Mouse (Mus musculus): ENCODE measurements at regions not wholly inside any gene's neighbourhood (a gene's known extent, or its start where the extent isn't known, plus 50 kb on each side); places are given as distances from the start of the nearest gene placed in this dataset.

DNA sequence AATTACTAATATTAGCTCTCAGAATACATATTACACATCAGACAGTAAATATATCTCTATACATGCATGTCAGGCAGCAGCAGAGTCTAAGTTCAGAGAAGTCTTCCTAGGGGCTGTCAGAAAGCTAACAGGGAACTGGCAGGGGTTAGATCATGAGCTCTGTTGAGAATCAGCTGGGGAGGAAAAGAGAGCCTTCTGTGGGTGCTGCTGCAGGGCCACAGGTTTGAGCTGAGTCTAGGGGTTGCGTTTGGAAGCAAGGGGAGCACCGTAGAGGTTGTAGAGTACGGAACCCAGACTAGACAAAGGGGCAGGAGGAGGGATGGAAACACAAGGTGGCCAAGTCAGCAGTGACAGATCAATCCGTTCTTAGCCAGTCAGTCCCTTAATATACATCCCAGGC lies 106.2 kb upstream of the Egln3 start:
- Histone ChIP-seq H3K9me3 (replicated peaks) (peaks cover 52% of the 10 kb centered on the region), H3K36me3 (replicated peaks) (no peaks in the 10 kb centered on the region), H3K4me3 (ENCODE audit: low read depth, low read length) (no peak overlapping the region), H3K27me3 (ENCODE audit: insufficient read depth, low read length) (no peaks in the 10 kb centered on the region), H3K4me1 (ENCODE audit: insufficient read depth, low read depth, low read length) (no peaks in the 10 kb centered on the region)
- no peak for DNase-seq (ENCODE audit: low spot score)
- ATAC-seq (ENCODE audit: extremely low read depth, insufficient number of reproducible peaks, low FRiP score, poor library complexity, severe bottlenecking) = no peak
- TF ChIP-seq TAL1 (conservative IDR thresholded peaks at IDR 0.05; ENCODE audit: low read depth, low read length) (no peak), GATA2 (IDR thresholded peaks at IDR 0.05; ENCODE audit: borderline replicate concordance, low read depth, low read length) (no peak), GATA1 (IDR thresholded peaks at IDR 0.05; ENCODE audit: borderline replicate concordance, low read length) (no peak), POLR2AphosphoS5 (IDR thresholded peaks at IDR 0.05; ENCODE audit: insufficient replicate concordance, low read depth, low read length) (no peak), CTCF (IDR thresholded peaks at IDR 0.05; ENCODE audit: low read depth, low read length) (no peak)

DNA sequence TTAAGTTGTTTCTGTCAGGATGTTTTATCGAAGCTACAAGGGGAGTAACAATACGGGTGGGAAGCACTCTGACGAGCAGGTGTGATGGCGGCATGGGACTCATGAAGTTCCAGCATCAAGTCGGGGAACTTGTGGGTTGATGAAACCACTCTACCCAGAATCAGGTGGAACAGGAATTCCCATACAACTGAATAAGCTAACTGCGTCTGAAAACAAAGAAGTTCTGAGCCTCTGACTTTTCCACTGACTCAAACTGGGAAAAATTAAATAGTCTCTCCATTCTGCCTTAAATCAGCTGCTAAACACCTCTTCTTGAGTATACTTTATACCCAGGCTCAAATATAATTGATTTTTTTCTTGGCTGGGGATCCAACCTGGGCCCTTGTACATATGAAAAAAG lies 105.6 kb upstream of the Egln3 start:
- DNase-seq (ENCODE audit: low spot score) (no peak), ATAC-seq (ENCODE audit: extremely low read depth, insufficient number of reproducible peaks, low FRiP score, poor library complexity, severe bottlenecking) (no peak)
- TF ChIP-seq TAL1 (conservative IDR thresholded peaks at IDR 0.05; ENCODE audit: low read depth, low read length) (no peak), GATA1 (IDR thresholded peaks at IDR 0.05; ENCODE audit: borderline replicate concordance, low read length) (no peak), GATA2 (IDR thresholded peaks at IDR 0.05; ENCODE audit: borderline replicate concordance, low read depth, low read length) (no peak), POLR2AphosphoS5 (IDR thresholded peaks at IDR 0.05; ENCODE audit: insufficient replicate concordance, low read depth, low read length) (no peak), CTCF (IDR thresholded peaks at IDR 0.05; ENCODE audit: low read depth, low read length) (no peak)
- H3K4me1 ChIP-seq (ENCODE audit: insufficient read depth, low read depth, low read length) = no peaks in the 10 kb centered on the region
- H3K9me3 ChIP-seq (replicated peaks) = peaks cover 51% of the 10 kb centered on the region
- H3K4me3 ChIP-seq (ENCODE audit: low read depth, low read length) = no peak overlapping the region
- H3K27me3 ChIP-seq (ENCODE audit: insufficient read depth, low read length) = no peaks in the 10 kb centered on the region
- H3K36me3 ChIP-seq (replicated peaks) = no peaks in the 10 kb centered on the region

GRCm38 (mm10) chr12:54305135-54305630 lies 101.5 kb upstream of the Egln3 start:
- no peak for TF ChIP-seq TAL1 (conservative IDR thresholded peaks at IDR 0.05; ENCODE audit: low read depth, low read length)
- no peak for TF ChIP-seq POLR2AphosphoS5 (IDR thresholded peaks at IDR 0.05; ENCODE audit: insufficient replicate concordance, low read depth, low read length)
- TF ChIP-seq GATA2 (IDR thresholded peaks at IDR 0.05; ENCODE audit: borderline replicate concordance, low read depth, low read length) = no peak
- no peak for TF ChIP-seq CTCF (IDR thresholded peaks at IDR 0.05; ENCODE audit: low read depth, low read length)
- no peak for TF ChIP-seq GATA1 (IDR thresholded peaks at IDR 0.05; ENCODE audit: borderline replicate concordance, low read length)
- ATAC-seq (ENCODE audit: extremely low read depth, insufficient number of reproducible peaks, low FRiP score, poor library complexity, severe bottlenecking) (no peak), DNase-seq (ENCODE audit: low spot score) (no peak)
- no peaks in the 10 kb centered on the region for H3K4me1 ChIP-seq (ENCODE audit: insufficient read depth, low read depth, low read length)
- H3K27me3 ChIP-seq (ENCODE audit: insufficient read depth, low read length) = no peaks in the 10 kb centered on the region
- no peak overlapping the region for H3K4me3 ChIP-seq (ENCODE audit: low read depth, low read length)
- no peaks in the 10 kb centered on the region for H3K36me3 ChIP-seq (replicated peaks)
- peaks cover 53% of the 10 kb centered on the region for H3K9me3 ChIP-seq (replicated peaks)

- DNase-seq (ENCODE audit: low spot score) = no peak
- Histone ChIP-seq H3K27me3 (ENCODE audit: insufficient read depth, low read length) (no peaks in the 10 kb centered on the region), H3K36me3 (replicated peaks) (no peaks in the 10 kb centered on the region), H3K9me3 (replicated peaks) (peaks cover 52% of the 10 kb centered on the region), H3K4me3 (ENCODE audit: low read depth, low read length) (no peak overlapping the region), H3K4me1 (ENCODE audit: insufficient read depth, low read depth, low read length) (no peaks in the 10 kb centered on the region)
- no peak for TF ChIP-seq GATA1 (IDR thresholded peaks at IDR 0.05; ENCODE audit: borderline replicate concordance, low read length)
- ATAC-seq (ENCODE audit: extremely low read depth, insufficient number of reproducible peaks, low FRiP score, poor library complexity, severe bottlenecking) = no peak
Measured at GRCm38 (mm10) chr12:54303746-54304145, 100.1 kb upstream of the Egln3 start.

GRCm38 (mm10) chr12:54299506-54299905 lies 95.8 kb upstream of the Egln3 start:
- TF ChIP-seq GATA2 (IDR thresholded peaks at IDR 0.05; ENCODE audit: borderline replicate concordance, low read depth, low read length) (no peak), CTCF (IDR thresholded peaks at IDR 0.05; ENCODE audit: low read depth, low read length) (no peak), TAL1 (conservative IDR thresholded peaks at IDR 0.05; ENCODE audit: low read depth, low read length) (no peak), GATA1 (IDR thresholded peaks at IDR 0.05; ENCODE audit: borderline replicate concordance, low read length) (no peak), POLR2AphosphoS5 (IDR thresholded peaks at IDR 0.05; ENCODE audit: insufficient replicate concordance, low read depth, low read length) (no peak)
- DNase-seq (ENCODE audit: low spot score) (no peak), ATAC-seq (ENCODE audit: extremely low read depth, insufficient number of reproducible peaks, low FRiP score, poor library complexity, severe bottlenecking) (no peak)
- no peak overlapping the region for H3K4me3 ChIP-seq (ENCODE audit: low read depth, low read length)
- H3K4me1 ChIP-seq (ENCODE audit: insufficient read depth, low read depth, low read length) = no peaks in the 10 kb centered on the region
- H3K27me3 ChIP-seq (ENCODE audit: insufficient read depth, low read length) = no peaks in the 10 kb centered on the region
- no peaks in the 10 kb centered on the region for H3K36me3 ChIP-seq (replicated peaks)
- peaks cover 35% of the 10 kb centered on the region for H3K9me3 ChIP-seq (replicated peaks)

DNA sequence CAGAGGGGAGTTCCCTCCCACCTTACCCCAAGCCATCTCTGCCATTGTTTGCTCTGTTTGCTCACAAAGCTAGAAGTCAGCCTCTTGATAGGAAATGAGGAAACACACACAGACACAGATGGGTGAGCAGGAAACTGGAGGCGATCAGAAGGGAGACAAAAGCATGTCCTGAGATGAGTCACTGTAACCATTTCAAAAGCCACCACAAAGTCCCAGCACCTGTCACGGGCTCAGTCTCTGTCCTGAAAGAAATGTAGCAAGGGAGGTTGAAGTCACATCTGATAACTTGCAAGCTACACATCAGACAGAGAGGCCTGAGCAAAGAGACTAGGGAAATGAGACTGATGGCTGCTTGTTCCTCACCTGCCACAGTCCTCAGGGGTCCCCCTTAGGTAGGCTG lies 89.6 kb upstream of the Egln3 start:
- H3K36me3 ChIP-seq (replicated peaks) = no peaks in the 10 kb centered on the region
- no peak for TF ChIP-seq POLR2AphosphoS5 (IDR thresholded peaks at IDR 0.05; ENCODE audit: insufficient replicate concordance, low read depth, low read length)
- no peak for TF ChIP-seq CTCF (IDR thresholded peaks at IDR 0.05; ENCODE audit: low read depth, low read length)
- no peak for TF ChIP-seq GATA2 (IDR thresholded peaks at IDR 0.05; ENCODE audit: borderline replicate concordance, low read depth, low read length)
- TF ChIP-seq TAL1 (conservative IDR thresholded peaks at IDR 0.05; ENCODE audit: low read depth, low read length) = no peak
- no peak for TF ChIP-seq GATA1 (IDR thresholded peaks at IDR 0.05; ENCODE audit: borderline replicate concordance, low read length)
- ATAC-seq (ENCODE audit: extremely low read depth, insufficient number of reproducible peaks, low FRiP score, poor library complexity, severe bottlenecking) = no peak
- H3K27me3 ChIP-seq (ENCODE audit: insufficient read depth, low read length) = no peaks in the 10 kb centered on the region
- H3K9me3 ChIP-seq (replicated peaks) = peaks cover 55% of the 10 kb centered on the region
- H3K4me3 ChIP-seq (ENCODE audit: low read depth, low read length) = no peak overlapping the region
- no peaks in the 10 kb centered on the region for H3K4me1 ChIP-seq (ENCODE audit: insufficient read depth, low read depth, low read length)
- no peak for DNase-seq (ENCODE audit: low spot score)

- Histone ChIP-seq H3K27me3 (ENCODE audit: insufficient read depth, low read length) (no peaks in the 10 kb centered on the region), H3K4me3 (ENCODE audit: low read depth, low read length) (no peak overlapping the region), H3K36me3 (replicated peaks) (no peaks in the 10 kb centered on the region), H3K9me3 (replicated peaks) (peaks cover 80% of the 10 kb centered on the region), H3K4me1 (ENCODE audit: insufficient read depth, low read depth, low read length) (no peaks in the 10 kb centered on the region)
- ATAC-seq (ENCODE audit: extremely low read depth, insufficient number of reproducible peaks, low FRiP score, poor library complexity, severe bottlenecking) (no peak), DNase-seq (ENCODE audit: low spot score) (no peak)
- TF ChIP-seq POLR2AphosphoS5 (IDR thresholded peaks at IDR 0.05; ENCODE audit: insufficient replicate concordance, low read depth, low read length) (no peak), GATA1 (IDR thresholded peaks at IDR 0.05; ENCODE audit: borderline replicate concordance, low read length) (no peak), TAL1 (conservative IDR thresholded peaks at IDR 0.05; ENCODE audit: low read depth, low read length) (no peak), CTCF (IDR thresholded peaks at IDR 0.05; ENCODE audit: low read depth, low read length) (no peak), GATA2 (IDR thresholded peaks at IDR 0.05; ENCODE audit: borderline replicate concordance, low read depth, low read length) (no peak)
Measured at GRCm38 (mm10) chr12:54290311-54290710, 86.7 kb upstream of the Egln3 start.

Data from G1E (cell line).